Mouse (Mus musculus) thymus, adult 2 months (tissue): ENCODE results near the gene Olfr1414.

Experiments
- CTCF ChIP-seq: fragments of 200-500 bp; IDR thresholded peaks from 2 replicates; pipeline ENCODE4 v1.5.1; 2012; ENCODE audit warnings: mild to moderate bottlenecking, control low read depth, low read length, moderate library complexity, borderline replicate concordance; ENCODE audit not compliant: control insufficient read depth, poor library complexity, insufficient read depth; ENCODE audit errors: extremely low read depth
- POLR2A ChIP-seq: fragments of 200-500 bp; IDR thresholded peaks from 2 replicates; pipeline ENCODE4 v1.6.1; 2012; ENCODE audit warnings: mild to moderate bottlenecking, low read length, control low read depth, moderate library complexity; ENCODE audit not compliant: control insufficient read depth, poor library complexity, insufficient read depth; ENCODE audit errors: extremely low read depth

GRCm38 (mm10) chr1:92458416-92458815 lies 60.0 kb downstream of the Olfr1414 start:
- TF ChIP-seq POLR2A (no peak), CTCF (no peak)
